Mouse (Mus musculus) forebrain, postnatal 0 days (tissue): ENCODE data around the gene Slc22a12. TPM values are rescaled to one million over a fixed set of nuclear protein-coding genes. Genes with fewer than 3 reads are reported as not detected.

ENCODE experiments used
- ATAC-seq: fragments of 200-750 bp; cut with Nextera tagmentation; 2 replicates; pipeline ENCODE4 v1.8.0; 2017; ENCODE audit warnings: mild to moderate bottlenecking, moderate library complexity
- DNase-seq: peaks from one replicate; pipeline ENCODE4 v3.0.0-alpha.2; 2015
- H3K27ac ChIP-seq: fragments of 300-500 bp; sonication (generic); 2 replicates; pipeline ENCODE4 v1.5.1; 2014; ENCODE audit warnings: low read depth, mild to moderate bottlenecking, antibody characterized with exemption, low read length, moderate library complexity, mixed read lengths
- H3K27me3 ChIP-seq: fragments of 300-500 bp; sonication (generic); 2 replicates; pipeline ENCODE4 v1.6.1; 2014; ENCODE audit warnings: mild to moderate bottlenecking, low read length, mixed read lengths; ENCODE audit not compliant: insufficient read depth
- H3K36me3 ChIP-seq: fragments of 300-500 bp; sonication (generic); 2 replicates; pipeline ENCODE4 v1.6.1; 2014; ENCODE audit warnings: mild to moderate bottlenecking, moderate library complexity; ENCODE audit not compliant: insufficient read depth
- H3K4me1 ChIP-seq: fragments of 300-500 bp; sonication (generic); 2 replicates; pipeline ENCODE4 v1.6.1; 2014; ENCODE audit warnings: antibody characterized with exemption; ENCODE audit not compliant: insufficient read depth
- H3K4me2 ChIP-seq: fragments of 300-500 bp; sonication (generic); 2 replicates; pipeline ENCODE4 v1.6.1; 2014; ENCODE audit warnings: low read depth, mild to moderate bottlenecking, moderate library complexity
- H3K4me3 ChIP-seq: fragments of 300-500 bp; sonication (generic); 2 replicates; pipeline ENCODE4 v1.5.1; 2014; ENCODE audit warnings: low read depth, low read length, mixed read lengths
- H3K9ac ChIP-seq: fragments of 300-500 bp; sonication (generic); 2 replicates; pipeline ENCODE4 v1.6.1; 2014; ENCODE audit warnings: mild to moderate bottlenecking
- H3K9me3 ChIP-seq: fragments of 300-500 bp; sonication (generic); 2 replicates; pipeline ENCODE4 v1.6.1; 2016; ENCODE audit warnings: low read length
- CTCF ChIP-seq: sonication (generic); IDR thresholded peaks from 2 replicates; pipeline ENCODE4 v1.5.1; 2016; ENCODE audit warnings: antibody characterized with exemption, control low read depth, low read depth
- WGBS: fragments of 180-500 bp; shearing (Covaris S2); extraction: QIAGEN DNeasy Blood & Tissue Kit; methylation state at CpG from one replicate; pipeline ENCODE4 v1.1.7; 2014; 5-methylcytosine and 5-hydroxymethylcytosine counted together
- polyA plus RNA-seq: library from polyadenylated mRNA; unstranded; fragments of >200 nt; fragmentation: Nextera tagmentation; extraction: Ambion mirVana; gene quantifications from 2 replicates; pipeline ENCODE4 v1.2.1, GENCODE M21; 2015
- total RNA-seq: library from RNA; depleted of rRNA; stranded (reverse); fragments of >200 nt; gene quantifications from 2 replicates; pipeline ENCODE4 v1.2.3, GENCODE M21; 2014

Gene Slc22a12
- total and polyA plus RNA-seq, 2 experiments from 2014 or later = 0.40 TPM; not detected in 1

GRCm38 (mm10) chr19:6543035-6543383 is 177 bp upstream of the Slc22a12 start:
- Histone ChIP-seq H3K9me3 (no peaks in the 10 kb centered on the region), H3K4me3 (no peak overlapping the region), H3K4me2 (no peak overlapping the region), H3K4me1 (no peaks in the 10 kb centered on the region), H3K9ac (no peak overlapping the region), H3K36me3 (no peaks in the 10 kb centered on the region), H3K27me3 (no peaks in the 10 kb centered on the region), H3K27ac (no peak overlapping the region)
- no peak for ATAC-seq
- TF ChIP-seq CTCF = no peak
- WGBS = 93% methylated on average over 6 of the region's 6 CpGs
- DNase-seq = no peak

- ATAC-seq (no peak), DNase-seq (no peak)
- H3K27ac ChIP-seq = no peak overlapping the region
- H3K9me3 ChIP-seq = no peaks in the 10 kb centered on the region
- H3K4me1 ChIP-seq = no peaks in the 10 kb centered on the region
- H3K36me3 ChIP-seq = no peaks in the 10 kb centered on the region
- H3K9ac ChIP-seq = no peak overlapping the region
- H3K4me2 ChIP-seq = no peak overlapping the region
- no peak for TF ChIP-seq CTCF
- WGBS = 92% methylated on average over 7 of the region's 7 CpGs
- no peak overlapping the region for H3K4me3 ChIP-seq
- H3K27me3 ChIP-seq = no peaks in the 10 kb centered on the region
These were observed 1.3 kb downstream of the Slc22a12 start for GRCm38 (mm10) chr19:6541521-6541920.

- Histone ChIP-seq H3K9ac (no peak overlapping the region), H3K4me3 (no peak overlapping the region), H3K27me3 (no peaks in the 10 kb centered on the region), H3K4me1 (no peaks in the 10 kb centered on the region), H3K9me3 (no peaks in the 10 kb centered on the region), H3K4me2 (no peak overlapping the region), H3K36me3 (no peaks in the 10 kb centered on the region), H3K27ac (no peak overlapping the region)
- DNase-seq = no peak
- no peak for ATAC-seq
- no peak for TF ChIP-seq CTCF
- WGBS = 60% methylated on average over 6 of the region's 6 CpGs
These were observed 2.6 kb downstream of the Slc22a12 start for GRCm38 (mm10) chr19:6540191-6540590.

GRCm38 (mm10) chr19:6539592-6539991 is 3.2 kb downstream of the Slc22a12 start:
- Histone ChIP-seq H3K27ac (no peak overlapping the region), H3K9me3 (no peaks in the 10 kb centered on the region), H3K4me2 (no peak overlapping the region), H3K36me3 (no peaks in the 10 kb centered on the region), H3K4me1 (no peaks in the 10 kb centered on the region), H3K4me3 (no peak overlapping the region), H3K9ac (no peak overlapping the region), H3K27me3 (no peaks in the 10 kb centered on the region)
- WGBS = 79% methylated on average over 4 of the region's 4 CpGs
- no peak for ATAC-seq
- no peak for DNase-seq
- no peak for TF ChIP-seq CTCF

GRCm38 (mm10) chr19:6538546-6538945 is 4.3 kb downstream of the Slc22a12 start:
- no peak for ATAC-seq
- no peak for DNase-seq
- H3K4me3 ChIP-seq = no peak overlapping the region
- H3K27ac ChIP-seq = no peak overlapping the region
- no peak overlapping the region for H3K4me2 ChIP-seq
- no peaks in the 10 kb centered on the region for H3K36me3 ChIP-seq
- no peak overlapping the region for H3K9ac ChIP-seq
- no peaks in the 10 kb centered on the region for H3K27me3 ChIP-seq
- 91% methylated on average over 6 of the region's 6 CpGs for WGBS
- TF ChIP-seq CTCF = no peak
- H3K9me3 ChIP-seq = no peaks in the 10 kb centered on the region
- H3K4me1 ChIP-seq = no peaks in the 10 kb centered on the region

GRCm38 (mm10) chr19:6537526-6537925 is 5.3 kb downstream of the Slc22a12 start:
- no peak for TF ChIP-seq CTCF
- Histone ChIP-seq H3K4me3 (no peak overlapping the region), H3K4me1 (0 out of 2 replicates have a peak, but pooled peaks cover 6% of the 10 kb centered on the region), H3K27me3 (no peaks in the 10 kb centered on the region), H3K27ac (no peak overlapping the region), H3K9me3 (no peaks in the 10 kb centered on the region), H3K36me3 (no peaks in the 10 kb centered on the region), H3K9ac (no peak overlapping the region), H3K4me2 (no peak overlapping the region)
- WGBS = 81% methylated on average over 8 of the region's 8 CpGs
- DNase-seq (no peak), ATAC-seq (no peak)

GRCm38 (mm10) chr19:6536696-6537095 is 6.1 kb downstream of the Slc22a12 start:
- no peaks in the 10 kb centered on the region for H3K27me3 ChIP-seq
- H3K36me3 ChIP-seq = no peaks in the 10 kb centered on the region
- 0 out of 2 replicates have a peak, but pooled peaks cover 8% of the 10 kb centered on the region for H3K4me1 ChIP-seq
- 58% methylated on average over 6 of the region's 6 CpGs for WGBS
- no peak for ATAC-seq
- no peaks in the 10 kb centered on the region for H3K9me3 ChIP-seq
- no peak for TF ChIP-seq CTCF
- no peak overlapping the region for H3K4me2 ChIP-seq
- no peak overlapping the region for H3K9ac ChIP-seq
- no peak overlapping the region for H3K27ac ChIP-seq
- H3K4me3 ChIP-seq = no peak overlapping the region
- no peak for DNase-seq

- Histone ChIP-seq H3K36me3 (no peaks in the 10 kb centered on the region), H3K27me3 (no peaks in the 10 kb centered on the region), H3K4me1 (0 out of 2 replicates have a peak, but pooled peaks cover 8% of the 10 kb centered on the region), H3K27ac (no peak overlapping the region), H3K4me2 (no peak overlapping the region), H3K9me3 (no peaks in the 10 kb centered on the region), H3K9ac (no peak overlapping the region), H3K4me3 (no peak overlapping the region)
- 71% methylated on average over 3 of the region's 3 CpGs for WGBS
- no peak for TF ChIP-seq CTCF
- DNase-seq = no peak
- ATAC-seq = no peak
These were observed 6.6 kb downstream of the Slc22a12 start for GRCm38 (mm10) chr19:6536201-6536600.
